Mouse (Mus musculus) megakaryocyte-erythroid progenitor cell, adult 5 weeks (primary cell): ENCODE data around the gene Mrps22. TPM values are rescaled to one million over a fixed set of nuclear protein-coding genes. Genes with fewer than 3 reads are reported as not detected.

Experiments
- polyA plus RNA-seq: library from polyadenylated mRNA; stranded (reverse); fragments of >175 nt; gene quantifications from 2 replicates; pipeline ENCODE4 v1.2.3, GENCODE M21; 2012

Gene Mrps22
- polyA plus RNA-seq, result 16.4 and 16.7 TPM in 2 replicates

GRCm38 (mm10) chr9:98601156-98601836, at the start of gene Mrps22:
Gene Mrps22 (minus strand): TSS chr9:98601660.

GRCm38 (mm10) chr9:98563137-98564126, 38.0 kb downstream of the Mrps22 start, which contains the start of gene Copb2:
Gene Copb2 (plus strand): TSS chr9:98563721.

Other genes with a start within 250 kb of the Mrps22 start
- 2.3 and 4.9 TPM in 2 replicates for gene Rbp1, start 178.7 kb downstream of the Mrps22 start, polyA plus RNA-seq
- not detected in 2 replicates for gene Rbp2, start 115.5 kb downstream of the Mrps22 start, polyA plus RNA-seq
- 10.5 and 10.6 TPM in 2 replicates for gene Copb2, start 37.9 kb downstream of the Mrps22 start, polyA plus RNA-seq
- gene Prr23a1, start 240.8 kb upstream of the Mrps22 start, polyA plus RNA-seq, result not detected in 2 replicates